Mouse (Mus musculus) hindbrain, embryonic 11.5 days (tissue): ENCODE results near the gene Bsg. TPM values are rescaled to one million over a fixed set of nuclear protein-coding genes. Genes with fewer than 3 reads are reported as not detected.

Experiments used
- ATAC-seq: fragments of 200-750 bp; cut with Nextera tagmentation; 2 replicates; pipeline ENCODE4 v1.8.0; 2017; ENCODE audit warnings: mild to moderate bottlenecking, moderate TSS enrichment, moderate library complexity; ENCODE audit not compliant: low FRiP score
- DNase-seq: peaks from one replicate; pipeline ENCODE4 v3.0.0-alpha.2; 2015; ENCODE audit warnings: low spot score
- H3K27ac ChIP-seq: fragments of 300-500 bp; sonication (generic); 2 replicates; pipeline ENCODE4 v1.5.1; 2014; ENCODE audit warnings: mild to moderate bottlenecking, low read depth, low read length
- H3K27me3 ChIP-seq: fragments of 300-500 bp; sonication (generic); 2 replicates; pipeline ENCODE4 v1.6.1; 2014; ENCODE audit warnings: mild to moderate bottlenecking, low read length, moderate library complexity, mixed read lengths; ENCODE audit not compliant: control insufficient read depth, insufficient read depth
- H3K36me3 ChIP-seq: fragments of 300-500 bp; sonication (generic); 2 replicates; pipeline ENCODE4 v1.6.1; 2014; ENCODE audit warnings: mild to moderate bottlenecking, low read length, moderate library complexity, mixed read lengths; ENCODE audit not compliant: control insufficient read depth, insufficient read depth
- H3K4me1 ChIP-seq: fragments of 300-500 bp; sonication (generic); replicated peaks from 2 replicates; pipeline ENCODE4 v1.6.1; 2014; ENCODE audit warnings: low read length, mixed read lengths; ENCODE audit not compliant: control insufficient read depth, insufficient read depth
- H3K4me2 ChIP-seq: fragments of 300-500 bp; sonication (generic); replicated peaks from 2 replicates; pipeline ENCODE4 v1.6.1; 2014; ENCODE audit warnings: mild to moderate bottlenecking, low read depth, low read length
- H3K4me3 ChIP-seq: fragments of 300-500 bp; sonication (generic); 2 replicates; pipeline ENCODE4 v1.5.1; 2014; ENCODE audit warnings: low read depth, low read length
- H3K9ac ChIP-seq: fragments of 300-500 bp; sonication (generic); 2 replicates; pipeline ENCODE4 v1.6.1; 2014; ENCODE audit warnings: low read depth, low read length
- H3K9me3 ChIP-seq: fragments of 300-500 bp; sonication (generic); 2 replicates; pipeline ENCODE4 v1.6.1; 2016; ENCODE audit warnings: low read length; ENCODE audit not compliant: control insufficient read depth
- whole genome bisulfite sequencing: fragments of 180-500 bp; shearing (Covaris S2); extraction: QIAGEN DNeasy Blood & Tissue Kit; methylation state at CpG from one replicate; pipeline ENCODE4 v1.1.7; 2014; 5-methylcytosine and 5-hydroxymethylcytosine counted together
- polyA plus RNA-seq: library from polyadenylated mRNA; unstranded; fragments of >200 nt; fragmentation: Nextera tagmentation; extraction: Ambion mirVana; gene quantifications from 2 replicates; pipeline ENCODE4 v1.2.1, GENCODE M21; 2014

Gene Bsg
- polyA plus RNA-seq, 1 experiment from 2014 or later: 595 TPM

DNA sequence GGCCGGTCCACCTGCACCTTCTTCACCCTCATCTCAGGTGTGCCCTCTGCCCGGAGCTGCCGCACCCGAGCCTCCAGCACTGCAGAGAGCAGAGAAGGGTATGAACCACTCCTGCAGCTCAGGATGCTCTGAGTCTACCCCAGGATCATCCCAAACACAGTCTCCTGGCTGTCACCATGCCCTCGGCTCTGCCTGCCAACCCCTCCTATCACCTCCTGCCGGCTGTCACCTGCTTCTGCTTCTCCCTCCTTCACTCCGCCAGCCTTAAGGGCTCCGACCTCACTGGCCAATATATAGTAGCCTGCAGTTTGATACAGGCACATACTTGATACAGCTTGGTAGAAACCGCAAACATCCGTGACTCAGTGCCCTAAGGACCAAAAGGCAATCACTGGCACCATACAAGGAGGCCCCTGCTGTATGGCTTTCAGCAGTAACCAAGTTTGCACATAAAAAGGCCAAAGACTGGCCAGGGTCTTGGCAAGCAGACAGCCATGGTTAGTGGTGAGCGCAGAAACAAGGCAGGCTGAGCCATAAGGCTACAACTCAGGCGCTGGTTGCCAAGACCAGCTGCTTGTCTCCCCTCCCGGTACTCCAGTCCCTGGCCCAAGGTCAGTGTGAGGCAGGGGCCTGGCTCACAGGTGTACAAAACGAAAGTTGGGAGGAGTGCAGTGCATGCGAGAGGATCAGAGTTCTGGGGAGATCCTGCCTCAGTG, 39.5 kb downstream of the Bsg start:
- DNase-seq (no peak), ATAC-seq (no peak)
- no peaks in the 10 kb centered on the region for H3K27me3 ChIP-seq
- no peak overlapping the region for H3K4me3 ChIP-seq
- no peaks in the 10 kb centered on the region for H3K4me1 ChIP-seq
- H3K4me2 ChIP-seq: no peak overlapping the region
- H3K27ac ChIP-seq: no peak overlapping the region
- no peak overlapping the region for H3K9ac ChIP-seq
- peaks cover 20% of the 10 kb centered on the region for H3K36me3 ChIP-seq
- 94% methylated on average over 15 of the region's 15 CpGs for WGBS
- no peaks in the 10 kb centered on the region for H3K9me3 ChIP-seq

DNA sequence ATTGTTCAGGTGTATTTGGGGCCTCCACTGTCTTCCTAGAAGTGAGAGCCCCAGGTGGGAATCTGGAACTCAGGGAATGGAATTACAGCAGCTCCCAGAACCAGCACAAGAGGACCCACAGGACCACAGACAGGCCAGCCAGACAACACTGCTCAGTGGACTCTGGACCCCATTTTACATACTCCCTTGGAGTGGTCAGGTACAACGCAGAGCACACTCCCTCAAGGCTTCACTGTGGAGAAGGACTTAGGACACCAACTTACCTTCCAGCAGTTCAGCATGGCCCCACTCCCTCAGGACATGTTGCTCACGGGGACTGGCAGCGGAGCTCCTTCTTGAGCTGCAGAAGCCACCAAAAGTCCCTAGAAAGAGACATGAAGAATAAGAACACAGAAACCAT, 41.1 kb downstream of the Bsg start:
- Histone ChIP-seq H3K36me3 (peaks cover 4% of the 10 kb centered on the region; the same call in 1 of the 2 replicates), H3K4me1 (no peaks in the 10 kb centered on the region), H3K4me2 (peak overlapping the region; percentile 63), H3K9me3 (no peaks in the 10 kb centered on the region), H3K27me3 (no peaks in the 10 kb centered on the region), H3K4me3 (peak overlapping the region; percentile 62; the same call in 1 of the 2 replicates), H3K9ac (no peak overlapping the region), H3K27ac (no peak overlapping the region)
- no peak for DNase-seq
- no peak for ATAC-seq
- WGBS: 87% methylated on average over 3 of the region's 3 CpGs

DNA sequence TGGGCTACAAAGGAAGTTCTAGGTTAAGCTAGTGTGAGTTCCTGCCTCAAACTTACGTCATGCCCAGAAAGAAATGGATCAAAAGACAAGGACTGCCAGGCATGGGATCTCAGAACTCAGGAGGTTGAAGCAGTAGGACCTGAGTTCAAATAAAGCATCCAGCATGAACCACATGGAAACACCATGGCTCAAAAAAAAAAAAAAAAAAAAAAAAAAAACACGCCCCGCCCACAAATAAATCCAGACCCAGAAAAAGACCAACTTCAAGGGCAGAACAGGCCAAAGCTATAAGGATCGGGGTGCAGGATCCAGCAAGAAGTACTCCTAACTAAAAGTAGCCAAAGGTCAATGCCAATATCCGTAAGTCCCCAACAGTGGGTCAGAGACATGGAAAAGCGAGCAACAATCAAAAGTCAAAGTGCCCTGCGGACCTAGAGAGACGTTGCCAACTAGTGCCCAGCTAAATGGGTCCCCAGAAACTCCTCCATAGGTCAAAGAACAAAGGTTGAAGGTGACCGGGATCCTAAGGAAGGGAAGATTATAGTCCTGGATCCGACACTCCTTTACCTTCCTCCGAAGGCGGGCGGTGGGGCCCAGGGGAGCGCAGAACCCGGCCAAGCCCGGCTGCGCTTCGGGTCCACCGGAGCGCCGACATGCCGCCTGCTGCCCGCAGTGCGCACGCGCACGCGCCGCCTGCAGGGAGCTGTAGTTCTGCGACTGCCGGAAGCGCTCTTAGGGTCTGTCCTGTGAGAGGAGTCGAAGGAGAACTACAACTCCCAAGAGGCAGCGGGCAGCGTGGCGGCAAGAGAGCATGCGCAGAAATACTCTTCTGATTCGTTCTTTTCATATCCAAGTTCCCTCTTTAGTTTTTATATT, 41.8 kb downstream of the Bsg start, which contains the start of gene Polrmt:
Gene Polrmt (minus strand): TSS at position 684 of the 876 bp plus-strand sequence.
- no peaks in the 10 kb centered on the region for H3K4me1 ChIP-seq
- no peaks in the 10 kb centered on the region for H3K36me3 ChIP-seq
- peak within 1 kb of the TSS; percentile 63 for H3K4me2 ChIP-seq
- peak; percentile 98 for DNase-seq
- H3K9me3 ChIP-seq: no peaks in the 10 kb centered on the region
- peak within 1 kb of the TSS; percentile 68 for H3K9ac ChIP-seq
- no peak within 1 kb of the TSS for H3K27ac ChIP-seq
- peak within 1 kb of the TSS; percentile 62 for H3K4me3 ChIP-seq
- peak; percentile 96 for ATAC-seq
- 4% methylated on average over 38 of the region's 38 CpGs for WGBS
- H3K27me3 ChIP-seq: no peaks in the 10 kb centered on the region

DNA sequence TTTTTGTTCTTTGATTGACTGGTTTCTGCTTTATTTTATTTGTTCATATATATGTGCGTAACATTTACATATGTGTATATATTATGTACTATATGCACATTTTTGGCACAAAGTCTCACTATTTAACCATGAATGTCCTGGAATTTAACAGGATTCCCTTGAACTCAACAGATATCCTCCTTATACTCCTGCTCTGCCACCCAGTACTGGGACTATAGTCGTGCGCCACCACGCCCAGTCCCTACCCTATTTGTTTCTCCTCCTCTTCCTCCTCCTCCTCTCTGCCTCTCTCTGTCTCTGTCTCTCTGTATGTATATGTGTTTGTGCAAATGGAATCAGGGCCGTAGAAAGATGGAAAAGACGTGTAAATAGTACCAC, 42.5 kb downstream of the Bsg start:
- no peak for DNase-seq
- H3K9me3 ChIP-seq: no peaks in the 10 kb centered on the region
- peak; percentile 66; the same call in 1 of the 2 replicates for ATAC-seq
- H3K4me2 ChIP-seq: peak overlapping the region; percentile 39
- H3K27me3 ChIP-seq: no peaks in the 10 kb centered on the region
- 26% methylated on average over 6 of the region's 6 CpGs for WGBS
- no peak overlapping the region; the same call in 1 of the 2 replicates for H3K9ac ChIP-seq
- H3K27ac ChIP-seq: no peak overlapping the region
- 0 out of 2 replicates have a peak overlapping the region, but pooled peaks have one; percentile 10 for H3K4me3 ChIP-seq
- H3K36me3 ChIP-seq: no peaks in the 10 kb centered on the region
- no peaks in the 10 kb centered on the region for H3K4me1 ChIP-seq

GRCm38 (mm10) chr10:79748496-79748895, 44.2 kb downstream of the Bsg start:
- H3K27ac ChIP-seq: no peak overlapping the region
- no peak overlapping the region for H3K4me3 ChIP-seq
- no peaks in the 10 kb centered on the region for H3K9me3 ChIP-seq
- DNase-seq: no peak
- no peaks in the 10 kb centered on the region for H3K27me3 ChIP-seq
- H3K36me3 ChIP-seq: no peaks in the 10 kb centered on the region
- no peaks in the 10 kb centered on the region for H3K4me1 ChIP-seq
- no peak overlapping the region for H3K4me2 ChIP-seq
- H3K9ac ChIP-seq: no peak overlapping the region
- ATAC-seq: no peak
- 80% methylated on average over 6 of the region's 6 CpGs for WGBS

- H3K4me2 ChIP-seq: peak within 1 kb of the TSS; percentile 71
- no peaks in the 10 kb centered on the region for H3K9me3 ChIP-seq
- peak; percentile 82 for DNase-seq
- peaks cover 5% of the 10 kb centered on the region for H3K36me3 ChIP-seq
- peak within 1 kb of the TSS; percentile 53 for H3K9ac ChIP-seq
- peak; percentile 88 for ATAC-seq
- 0 out of 2 replicates have a peak, but pooled peaks cover 2% of the 10 kb centered on the region for H3K4me1 ChIP-seq
- no peaks in the 10 kb centered on the region for H3K27me3 ChIP-seq
- no peak within 1 kb of the TSS for H3K27ac ChIP-seq
- WGBS: 1% methylated on average over 36 of the region's 36 CpGs
- peak within 1 kb of the TSS; percentile 29 for H3K4me3 ChIP-seq
Observed at GRCm38 (mm10) chr10:79754856-79755516, 50.7 kb downstream of the Bsg start, which contains the start of gene Fgf22. Gene Fgf22 (plus strand): TSS chr10:79755076.

- Histone ChIP-seq H3K4me3 (no peak overlapping the region), H3K9me3 (no peaks in the 10 kb centered on the region), H3K36me3 (peaks cover 9% of the 10 kb centered on the region), H3K9ac (no peak overlapping the region), H3K27ac (no peak overlapping the region), H3K4me1 (0 out of 2 replicates have a peak, but pooled peaks cover 2% of the 10 kb centered on the region), H3K27me3 (no peaks in the 10 kb centered on the region), H3K4me2 (no peak overlapping the region)
- WGBS: 74% methylated on average over 3 of the region's 3 CpGs
- DNase-seq (no peak), ATAC-seq (no peak)
Observed at GRCm38 (mm10) chr10:79755854-79756253, 51.6 kb downstream of the Bsg start.

GRCm38 (mm10) chr10:79756660-79757059, 52.4 kb downstream of the Bsg start:
- 90% methylated on average over 24 of the region's 24 CpGs for WGBS
- Histone ChIP-seq H3K27me3 (no peaks in the 10 kb centered on the region), H3K9me3 (no peaks in the 10 kb centered on the region), H3K4me1 (0 out of 2 replicates have a peak, but pooled peaks cover 2% of the 10 kb centered on the region), H3K27ac (no peak overlapping the region), H3K4me2 (no peak overlapping the region), H3K4me3 (no peak overlapping the region), H3K9ac (no peak overlapping the region), H3K36me3 (peaks cover 15% of the 10 kb centered on the region)
- no peak for DNase-seq
- ATAC-seq: no peak
